Mouse (Mus musculus) left cerebral cortex, adult 9 months (tissue): Measurements from ENCODE around the gene Lrg1.

Source experiments
- DNase-seq, 2 experiments: peaks; one replicate each; pipeline ENCODE4 v3.0.0; 2022; ENCODE audit warnings: low spot score in 2 of 2

Lrg1 gene

GRCm38 (mm10) chr17:56134463-56134971 lies 12.7 kb upstream of the Lrg1 start:
- peak in 1 of 2 experiments; percentile 60 for DNase-seq

DNA sequence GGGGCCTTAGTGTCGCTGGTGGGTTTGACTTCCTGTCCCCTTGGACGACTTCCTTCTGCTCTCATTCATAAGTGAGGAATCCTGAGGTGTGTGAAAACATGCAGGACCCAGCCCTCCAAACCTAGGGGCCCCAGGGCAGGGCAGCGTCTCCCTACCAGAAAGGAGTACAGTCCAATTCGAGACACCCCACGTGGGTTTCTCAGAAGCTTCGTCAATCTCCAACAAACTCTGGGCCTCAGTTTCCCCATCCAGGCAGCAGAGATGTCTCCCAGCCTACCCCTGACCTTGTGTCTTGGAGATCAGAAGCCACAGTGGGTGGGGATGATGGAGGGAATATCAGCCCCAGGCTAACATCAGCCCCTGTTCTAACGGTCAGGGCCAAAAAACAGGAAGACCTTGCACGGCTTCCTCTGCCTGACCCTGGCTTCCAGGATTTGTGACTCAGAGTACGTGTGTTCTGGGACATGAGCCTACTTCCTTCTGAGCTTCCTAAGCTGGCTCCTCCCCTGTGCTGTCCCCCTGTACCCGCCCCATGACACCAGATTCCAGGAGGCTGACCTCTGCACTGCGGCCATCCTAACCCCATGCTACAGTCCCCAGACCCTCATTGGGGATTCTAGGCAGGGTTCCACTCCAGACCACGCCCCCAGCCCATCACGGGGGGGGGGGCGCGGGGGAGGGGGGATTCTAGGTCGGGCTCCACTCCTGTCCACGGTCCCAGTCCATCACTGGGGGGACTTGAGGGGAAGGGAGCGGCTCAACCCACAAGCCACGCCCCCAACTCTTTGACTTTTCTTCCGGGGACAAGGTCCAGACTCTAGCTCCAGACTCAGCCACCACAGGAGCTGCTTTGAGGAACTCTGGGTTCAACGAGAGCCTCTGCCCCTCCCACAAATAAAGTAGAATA lies 11.9 kb upstream of the Lrg1 start:
- no peak for DNase-seq

GRCm38 (mm10) chr17:56132661-56133060 lies 10.9 kb upstream of the Lrg1 start:
- peak in 1 of 2 experiments; percentile 69 for DNase-seq

DNA sequence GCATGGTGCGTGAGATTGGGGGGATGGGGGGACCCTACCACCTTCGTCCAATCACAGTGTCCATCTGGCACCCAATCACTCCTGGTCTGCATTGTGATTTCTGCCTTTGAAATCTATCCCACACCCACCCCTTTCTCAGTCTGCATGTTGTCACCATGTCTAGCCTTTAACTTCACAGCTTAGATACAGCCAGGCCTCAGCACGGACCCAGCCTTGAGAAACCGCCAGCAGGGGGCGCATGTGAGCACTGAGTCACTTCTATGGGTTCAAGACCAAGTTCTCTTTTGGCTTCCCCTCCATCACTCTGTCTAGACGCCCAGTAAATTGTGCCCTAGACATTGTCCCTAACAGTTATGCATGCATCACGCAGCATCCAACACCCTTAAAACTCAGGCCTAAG lies 10.0 kb upstream of the Lrg1 start:
- DNase-seq = peak in 1 of 2 experiments; percentile 75

GRCm38 (mm10) chr17:56131136-56131535 lies 9.3 kb upstream of the Lrg1 start:
- no peak for DNase-seq

DNA sequence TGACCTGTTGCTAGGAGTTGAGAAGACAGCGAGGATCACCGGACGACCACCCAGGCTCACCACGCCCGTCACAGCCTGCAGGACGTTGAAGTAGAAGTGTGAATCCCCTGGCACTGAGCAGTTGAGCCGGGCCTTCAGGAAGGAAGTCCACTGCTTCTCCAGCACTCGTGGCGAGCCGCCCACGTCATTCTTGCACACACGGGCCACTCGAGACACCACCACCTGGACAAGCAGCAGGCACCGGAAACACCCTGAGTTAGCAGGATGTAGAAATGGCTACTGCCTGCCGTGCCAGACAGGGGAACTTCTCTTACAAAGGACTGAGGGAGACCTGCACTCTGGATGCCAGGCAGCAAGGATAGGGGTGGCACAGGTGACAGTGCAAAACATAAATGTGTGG lies 6.4 kb upstream of the Lrg1 start:
- DNase-seq = no peak

DNA sequence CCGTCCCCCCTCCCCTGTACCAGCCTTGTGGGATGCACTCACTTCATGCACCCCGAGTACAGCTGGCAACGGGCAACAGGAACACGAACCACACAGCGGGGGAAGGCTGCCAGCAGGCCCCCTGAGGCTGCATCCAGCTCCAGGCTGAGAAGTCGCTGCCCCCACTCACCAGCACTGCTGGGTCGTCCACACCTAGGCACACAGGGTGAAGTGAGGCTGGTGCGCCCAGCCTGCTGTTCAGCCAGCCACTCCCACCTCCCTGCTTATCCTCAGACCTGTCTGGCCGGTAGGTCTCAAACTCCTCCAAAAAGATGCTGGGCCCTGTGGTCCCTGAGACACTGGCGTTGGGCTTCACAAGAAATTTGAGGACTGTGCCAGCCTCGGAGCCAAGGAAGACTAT lies 4.4 kb upstream of the Lrg1 start:
- no peak for DNase-seq

DNA sequence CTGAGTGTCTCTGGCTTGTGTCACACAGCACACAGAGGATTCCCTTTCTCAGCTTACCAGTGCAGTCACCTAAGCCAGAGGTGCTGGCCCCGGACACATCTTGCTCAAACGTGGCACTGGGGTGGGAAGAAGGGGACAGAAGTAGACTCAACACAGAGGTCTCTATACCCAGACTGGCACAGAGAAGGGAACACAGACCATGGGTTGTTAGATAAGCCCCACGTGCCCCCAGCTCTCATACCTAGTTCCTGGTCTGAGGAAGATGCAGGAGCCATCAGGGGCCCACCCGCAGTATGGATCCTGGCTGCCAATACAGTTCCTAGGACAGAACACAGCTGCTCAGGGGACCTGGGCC lies 3.5 kb upstream of the Lrg1 start:
- no peak for DNase-seq

- no peak for DNase-seq
These were observed 2.8 kb upstream of the Lrg1 start for GRCm38 (mm10) chr17:56124377-56125275.

- no peak for DNase-seq
These were observed 2.0 kb upstream of the Lrg1 start for GRCm38 (mm10) chr17:56123681-56124340.

- DNase-seq = no peak
These were observed 1.4 kb upstream of the Lrg1 start for GRCm38 (mm10) chr17:56123161-56123560.

GRCm38 (mm10) chr17:56119981-56120880 lies 1.6 kb downstream of the Lrg1 start:
- DNase-seq = no peak

DNA sequence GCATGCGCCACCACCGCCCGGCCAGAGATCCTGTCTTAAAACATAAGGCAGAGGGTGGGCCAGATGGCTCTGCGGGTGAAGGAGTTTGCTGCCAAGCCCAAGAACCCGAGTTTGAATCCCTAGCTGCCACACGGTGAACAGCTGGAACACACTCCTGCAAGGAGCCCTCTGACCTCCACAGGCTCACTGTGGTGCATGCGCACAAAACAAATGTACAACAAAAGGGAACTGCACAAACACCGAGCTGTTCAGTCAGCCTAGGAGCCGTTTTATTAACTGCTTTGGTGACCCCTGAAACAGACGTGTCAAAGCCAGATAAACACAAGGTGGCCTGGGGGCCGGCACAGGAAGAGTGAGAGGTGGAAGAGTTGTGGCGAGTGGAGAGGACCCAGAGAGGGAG lies 2.4 kb downstream of the Lrg1 start:
- no peak for DNase-seq

DNA sequence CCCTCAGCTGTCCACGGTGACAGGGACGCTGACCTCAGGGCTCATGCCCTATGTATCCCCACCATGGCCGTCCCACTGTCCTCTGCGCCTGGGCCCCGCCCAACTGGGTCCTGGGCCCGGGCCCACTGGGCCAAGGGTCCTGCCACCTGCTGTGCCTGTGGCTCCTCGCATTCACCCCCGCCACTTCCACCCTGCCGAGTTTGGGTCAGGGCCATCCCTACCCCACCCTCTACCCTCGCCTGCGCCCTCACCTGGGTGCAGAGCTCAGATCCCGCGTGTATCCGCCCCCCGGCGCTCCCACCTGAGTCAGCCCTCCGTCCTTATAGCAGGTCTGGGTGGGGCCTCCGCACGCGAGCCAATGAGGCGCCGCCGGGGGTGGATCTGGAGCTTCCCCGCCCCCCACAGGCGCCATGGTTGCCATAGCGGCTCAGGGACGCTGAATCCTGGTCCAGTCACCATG lies 4.5 kb downstream of the Lrg1 start, which contains the start of gene Plin5:
Gene Plin5 (minus strand): TSS at position 346 of the 460 bp plus-strand sequence.
- no peak for DNase-seq

DNA sequence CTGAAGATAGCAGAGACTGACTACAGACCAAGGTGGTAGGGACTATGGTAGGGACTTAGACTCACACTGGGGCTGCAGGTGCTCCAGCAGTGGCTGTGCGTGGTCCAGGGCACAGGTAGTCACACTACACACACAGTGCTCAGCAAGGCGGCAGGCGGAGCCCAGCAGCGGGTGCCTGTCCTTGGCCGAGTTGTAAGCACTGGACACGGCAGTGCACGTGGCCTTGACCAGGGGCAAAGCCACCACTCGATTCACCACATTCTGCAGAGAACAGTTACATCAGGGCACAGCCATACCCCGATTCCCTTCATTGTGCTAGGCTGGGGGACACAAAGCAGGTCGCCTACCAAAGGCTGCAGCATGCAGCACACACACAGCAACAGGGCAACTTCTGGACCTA lies 5.6 kb downstream of the Lrg1 start:
- no peak for DNase-seq

DNA sequence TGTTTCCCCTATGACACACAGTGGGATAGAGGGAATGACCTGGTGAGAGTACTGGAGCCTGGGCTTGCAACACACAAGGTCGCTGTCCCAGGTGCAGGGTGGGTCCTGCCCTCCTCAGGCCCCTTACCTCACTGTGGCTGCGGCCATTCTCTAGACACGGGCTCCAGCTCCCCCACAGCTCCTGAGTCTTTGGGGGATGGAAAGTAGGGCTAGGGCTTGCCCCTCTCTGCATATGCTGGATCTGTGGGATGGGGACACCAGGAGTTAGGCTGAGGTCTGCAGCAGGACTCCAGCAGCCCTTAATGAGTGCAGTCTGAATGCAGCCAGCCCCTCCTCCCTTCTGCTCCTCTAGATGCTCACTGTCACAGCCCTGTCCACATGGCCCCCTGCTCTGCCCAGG lies 9.1 kb downstream of the Lrg1 start:
- DNase-seq = no peak

DNA sequence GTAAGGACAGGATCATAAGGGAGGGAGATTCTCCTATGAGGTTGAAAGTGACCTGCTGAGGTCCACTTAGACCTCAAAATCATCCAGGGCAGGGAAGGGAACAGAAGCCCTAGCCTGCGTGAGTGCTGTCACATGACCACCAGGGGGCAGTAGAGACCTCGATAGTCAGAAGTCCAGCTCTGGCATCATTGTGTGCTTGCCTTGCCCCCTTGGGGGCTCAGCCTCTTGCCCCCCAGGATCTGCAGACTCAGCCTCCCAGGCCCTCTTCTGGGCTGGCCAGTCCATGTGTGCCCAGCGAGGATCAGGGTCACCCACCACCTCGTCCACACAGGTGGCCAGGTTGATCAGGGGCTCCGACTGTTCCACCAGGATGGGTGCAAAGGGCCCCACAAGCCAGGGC lies 9.9 kb downstream of the Lrg1 start:
- DNase-seq = peak in 1 of 2 experiments; percentile 66

GRCm38 (mm10) chr17:56111021-56111420 lies 10.8 kb downstream of the Lrg1 start:
- no peak for DNase-seq

GRCm38 (mm10) chr17:56110571-56110970 lies 11.2 kb downstream of the Lrg1 start:
- no peak for DNase-seq

DNA sequence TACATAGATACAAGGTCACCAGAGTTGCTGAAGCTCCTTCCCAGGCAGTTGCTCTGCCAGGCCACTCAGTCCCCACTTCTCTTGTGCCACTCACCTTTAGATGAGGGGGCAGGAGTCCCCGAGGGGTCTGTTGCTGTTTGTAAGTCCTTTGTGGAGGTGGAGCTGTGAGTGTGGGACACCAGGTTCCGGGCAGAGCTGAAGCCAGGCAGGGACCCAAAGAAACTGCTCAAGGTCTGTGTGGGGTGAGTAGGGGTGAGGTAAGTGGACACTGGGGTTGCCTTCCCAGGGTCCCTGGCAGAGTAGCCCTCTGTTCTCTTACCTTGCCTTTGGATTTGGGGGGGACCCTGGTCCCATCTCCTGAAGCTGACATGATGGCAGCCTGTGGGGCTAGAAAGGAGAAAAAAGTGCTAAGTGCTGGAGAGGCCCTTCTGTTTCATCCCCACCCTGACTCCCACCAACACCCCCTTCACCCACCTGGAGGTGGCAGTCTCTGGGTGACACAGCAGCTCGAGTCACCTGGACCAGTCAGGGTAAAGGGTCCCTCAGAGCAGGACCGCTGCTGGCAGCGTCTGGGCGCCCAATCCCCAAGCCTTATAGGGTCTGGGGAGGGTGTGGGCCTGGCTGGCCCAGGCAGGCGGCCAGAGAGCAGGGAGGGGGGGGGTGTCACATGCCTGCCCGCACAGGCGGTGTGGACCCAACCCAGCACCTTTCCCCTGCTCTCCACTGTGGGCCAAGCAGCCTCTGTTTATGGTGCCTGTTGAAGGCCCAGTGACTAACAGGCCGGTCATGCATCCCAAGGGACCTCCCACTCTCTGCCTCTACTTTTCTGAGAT lies 12.4 kb downstream of the Lrg1 start, which contains the start of gene Plin4:
Gene Plin4 (minus strand): TSS at position 585 of the 833 bp plus-strand sequence.
- DNase-seq = no peak
